Mouse (Mus musculus): Measurements from ENCODE around the gene Uqcrq. TPM values are rescaled to one million over a fixed set of nuclear protein-coding genes. Genes with fewer than 3 reads are reported as not detected.

Uqcrq gene
- polyA plus RNA-seq, 1 experiment from 2014 or later: 477 TPM

GRCm38 (mm10) chr11:53378918-53379317, 51.7 kb downstream of the Uqcrq start:
- 89% methylated on average over 1 of the region's 1 CpGs for WGBS
- no peak overlapping the region for H3K4me2 ChIP-seq

More at GRCm38 (mm10) chr11:53378918-53379317, 51.7 kb downstream of the Uqcrq start:
- H3K4me3 ChIP-seq: no peak overlapping the region
- H3K9ac ChIP-seq: no peak overlapping the region
- no peaks in the 10 kb centered on the region for H3K27me3 ChIP-seq
- no peaks in the 10 kb centered on the region for H3K9me3 ChIP-seq
- no peaks in the 10 kb centered on the region for H3K4me1 ChIP-seq
- no peak overlapping the region for H3K27ac ChIP-seq
- peaks cover 45% of the 10 kb centered on the region for H3K36me3 ChIP-seq
- ATAC-seq (ENCODE audit: insufficient number of reproducible peaks, low FRiP score, low TSS enrichment, low read depth): no peak

Small RNA genes lying within 50 kb of the gene (microRNA-seq; reads per million reads assigned to microRNA genes)
- not detected for gene Mir6920

Other genes starting within 250 kb of the Uqcrq start
- gene Hspa4, start 130.4 kb downstream of the Uqcrq start, polyA plus RNA-seq (2015; fragmentation: Nextera tagmentation; extraction: Ambion mirVana): 66.2 and 73.6 TPM in 2 replicates
- 17.8 and 18.4 TPM in 2 replicates for gene Zcchc10, start 106.2 kb downstream of the Uqcrq start, polyA plus RNA-seq (2015; fragmentation: Nextera tagmentation; extraction: Ambion mirVana)
- gene Aff4, start 80.0 kb downstream of the Uqcrq start, polyA plus RNA-seq (2015; fragmentation: Nextera tagmentation; extraction: Ambion mirVana): 38.5 and 50.7 TPM in 2 replicates
- not detected in 2 replicates for gene Leap2, start 7.7 kb downstream of the Uqcrq start, polyA plus RNA-seq (2015; fragmentation: Nextera tagmentation; extraction: Ambion mirVana)
- gene Gdf9, start 192 bp upstream of the Uqcrq start, polyA plus RNA-seq (2015; fragmentation: Nextera tagmentation; extraction: Ambion mirVana): 2.6 and 2.8 TPM in 2 replicates
- 0.10 TPM in 2 replicates for gene Gm10447, start 26.3 kb upstream of the Uqcrq start, polyA plus RNA-seq (2015; fragmentation: Nextera tagmentation; extraction: Ambion mirVana)
- 4.4 and 4.6 TPM in 2 replicates for gene Shroom1, start 26.4 kb upstream of the Uqcrq start, polyA plus RNA-seq (2015; fragmentation: Nextera tagmentation; extraction: Ambion mirVana)
- not detected in 2 replicates for gene Gm9837, start 39.6 kb upstream of the Uqcrq start, polyA plus RNA-seq (2015; fragmentation: Nextera tagmentation; extraction: Ambion mirVana)
- not detected in 2 replicates for gene Gm9945, start 49.3 kb upstream of the Uqcrq start, polyA plus RNA-seq (2015; fragmentation: Nextera tagmentation; extraction: Ambion mirVana)
- 0.21 and 0.28 TPM in 2 replicates for gene Sowaha, start 49.4 kb upstream of the Uqcrq start, polyA plus RNA-seq (2015; fragmentation: Nextera tagmentation; extraction: Ambion mirVana)
- 54.9 and 55.4 TPM in 2 replicates for gene Sept8, start 88.4 kb upstream of the Uqcrq start, polyA plus RNA-seq (2015; fragmentation: Nextera tagmentation; extraction: Ambion mirVana)
- gene Kif3a, start 136.5 kb upstream of the Uqcrq start, polyA plus RNA-seq (2015; fragmentation: Nextera tagmentation; extraction: Ambion mirVana): 69.2 and 82.2 TPM in 2 replicates
- gene Il4, start 187.8 kb upstream of the Uqcrq start, polyA plus RNA-seq (2015; fragmentation: Nextera tagmentation; extraction: Ambion mirVana): 1.8 and 2.6 TPM in 2 replicates
- not detected in 2 replicates for gene Il13, start 203.9 kb upstream of the Uqcrq start, polyA plus RNA-seq (2015; fragmentation: Nextera tagmentation; extraction: Ambion mirVana)

Measured in limb, embryonic 15.5 days (tissue).